Mouse (Mus musculus): ENCODE data around the gene Hdc.

DNA sequence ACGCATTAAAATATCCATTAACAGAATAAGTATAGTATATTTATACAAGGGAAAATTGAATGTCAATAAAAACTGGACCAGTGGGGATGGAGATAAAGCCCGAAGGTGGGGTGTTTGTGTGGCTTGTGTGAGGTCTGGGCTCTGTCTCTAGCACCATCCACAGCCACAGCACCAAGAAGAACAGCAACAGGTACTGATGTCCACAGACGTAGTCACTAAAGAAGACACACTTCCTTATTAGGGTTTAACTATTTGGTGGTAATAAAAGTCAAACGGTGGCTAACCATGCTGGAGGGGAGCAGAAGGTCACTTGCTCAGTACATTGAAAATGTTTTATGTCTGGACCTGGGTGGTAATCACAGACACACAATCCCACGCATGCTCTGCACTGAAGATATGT lies 41.7 kb downstream of the Hdc start:
- no peak for TF ChIP-seq POLR2A (IDR thresholded peaks at IDR 0.05; ENCODE audit: insufficient read depth, low read depth, low read length)
- no peak for TF ChIP-seq CTCF (IDR thresholded peaks at IDR 0.05)
- no peak for TF ChIP-seq EP300 (IDR thresholded peaks at IDR 0.05; ENCODE audit: insufficient read depth, low read depth, low read length)

Measured in heart, adult 2 months (tissue).